ENCODE assay signal across 8 mouse cellular contexts in genomic region chr12:33958241-33959194, GRCm38 (mm10). TPM values are rescaled to one million over a fixed set of nuclear protein-coding genes. Genes with fewer than 3 reads are reported as not detected.
DNase-seq lines count a peak whose midpoint lies in the region; ATAC-seq and TF ChIP-seq lines count a peak whose summit lies in the region.

No protein-coding gene starts in this region.

- H3K4me1 ChIP-seq in embryonic facial prominence, embryonic 13.5 days: peaks cover 26% of the 10 kb centered on the region
- H3K4me1 ChIP-seq in hindbrain, embryonic 12.5 days: peaks cover 22% of the 10 kb centered on the region

- H3K4me3 ChIP-seq in layer of hippocampus, adult 2 months: peak overlapping the region; percentile 40
- H3K4me3 ChIP-seq in embryonic facial prominence, embryonic 13.5 days: peak overlapping the region; percentile 90
- peak overlapping the region; percentile 56 for H3K4me3 ChIP-seq in hindbrain, embryonic 12.5 days

- no peaks in the 10 kb centered on the region for H3K36me3 ChIP-seq in embryonic facial prominence, embryonic 13.5 days
- no peaks in the 10 kb centered on the region for H3K36me3 ChIP-seq in hindbrain, embryonic 12.5 days

- no peaks in the 10 kb centered on the region for H3K9me3 ChIP-seq in embryonic facial prominence, embryonic 13.5 days
- no peaks in the 10 kb centered on the region for H3K9me3 ChIP-seq in hindbrain, embryonic 12.5 days (replicated peaks)

- H3K4me2 ChIP-seq in embryonic facial prominence, embryonic 13.5 days: peak overlapping the region; percentile 76
- H3K4me2 ChIP-seq in hindbrain, embryonic 12.5 days (replicated peaks): peak overlapping the region; percentile 62

- WGBS in embryonic facial prominence, embryonic 13.5 days: under 1% methylated on average over 48 of the region's 56 CpGs
- under 1% methylated on average over 52 of the region's 56 CpGs for WGBS in hindbrain, embryonic 12.5 days

- peaks cover 24% of the 10 kb centered on the region for H3K27me3 ChIP-seq in embryonic facial prominence, embryonic 13.5 days
- H3K27me3 ChIP-seq in hindbrain, embryonic 12.5 days: peaks cover 87% of the 10 kb centered on the region

- 0 out of 2 replicates have a peak, but pooled peaks have one; percentile 13 for ATAC-seq in embryonic facial prominence, embryonic 13.5 days (ENCODE audit: insufficient number of reproducible peaks, insufficient read depth, low FRiP score, low TSS enrichment, low read depth)
- peak; percentile 57 for ATAC-seq in hindbrain, embryonic 12.5 days (ENCODE audit: low FRiP score)

- H3K9ac ChIP-seq in embryonic facial prominence, embryonic 13.5 days: peak overlapping the region; percentile 100
- H3K9ac ChIP-seq in hindbrain, embryonic 12.5 days: peak overlapping the region; percentile 76

- no peak for TF ChIP-seq CTCF in layer of hippocampus, adult 2 months (conservative IDR thresholded peaks at IDR 0.05)

- no peak overlapping the region for H3K27ac ChIP-seq in layer of hippocampus, adult 2 months
- peak overlapping the region; percentile 99 for H3K27ac ChIP-seq in embryonic facial prominence, embryonic 13.5 days
- peak overlapping the region; percentile 82 for H3K27ac ChIP-seq in hindbrain, embryonic 12.5 days

- DNase-seq in layer of hippocampus, adult 2 months (ENCODE audit: low spot score in 2 of 2): no peak
- DNase-seq in layer of hippocampus, adult 18-20 months (ENCODE audit: low spot score in 2 of 2): no peak
- peak; percentile 66 for DNase-seq in NIH3T3 (ENCODE audit: low read depth)
- peak; percentile 58 for DNase-seq in mesoderm, embryonic 11.5 days (ENCODE audit: low read depth, low spot score)
- no peak for DNase-seq in layer of hippocampus, adult 9-10 months (ENCODE audit: low spot score)
- no peak for DNase-seq in frontal cortex, postnatal 14 days (ENCODE audit: low spot score in 2 of 2)

RNA-seq across cellular contexts. Expression of gene Twist1, which starts 1.0 kb away (rescaled TPM):
- total RNA-seq in layer of hippocampus, adult 2 months (2021): 1 to 10 TPM; 1.6 TPM
- total RNA-seq in layer of hippocampus, adult 18-20 months (2021): 1 to 10 TPM; 1.3 to 1.7 TPM
- polyA plus RNA-seq in embryonic facial prominence, embryonic 13.5 days (2015; fragmentation: Nextera tagmentation; extraction: Ambion mirVana): 56.1 and 63.1 TPM in 2 replicates
- polyA plus RNA-seq in hindbrain, embryonic 12.5 days (2016; fragmentation: Nextera tagmentation; extraction: Ambion mirVana): 30.9 and 37.0 TPM in 2 replicates

RNA-seq across cellular contexts. Expression of gene Ferd3l, which starts 30.3 kb away (rescaled TPM):
- total RNA-seq in layer of hippocampus, adult 2 months (2021): not detected
- total RNA-seq in layer of hippocampus, adult 18-20 months (2021): not detected
- polyA plus RNA-seq in embryonic facial prominence, embryonic 13.5 days (2015; fragmentation: Nextera tagmentation; extraction: Ambion mirVana): not detected in 2 replicates
- polyA plus RNA-seq in hindbrain, embryonic 12.5 days (2016; fragmentation: Nextera tagmentation; extraction: Ambion mirVana): 2.6 and 3.4 TPM in 2 replicates

Comparison
In these comparisons a context has a peak if more than half of its experiments do, and no peak if none do; other contexts are left out.
1. DNase-seq: peak in NIH3T3 (single experiment) and mesoderm, embryonic 11.5 days (single experiment); none in layer of hippocampus, adult 2 months (0 of 2), layer of hippocampus, adult 18-20 months (0 of 2), layer of hippocampus, adult 9-10 months (single experiment) and frontal cortex, postnatal 14 days (0 of 2).
2. H3K4me3 ChIP-seq: peak in every context shown above with its lines; median percentile 90 in embryonic facial prominence, embryonic 13.5 days; 56 in hindbrain, embryonic 12.5 days; 40 in layer of hippocampus, adult 2 months.